Mouse (Mus musculus): ENCODE results near the gene Hap1. TPM values are rescaled to one million over a fixed set of nuclear protein-coding genes. Genes with fewer than 3 reads are reported as not detected.

Gene Hap1
- polyA plus RNA-seq, 2 experiments, result 0.06 to 0.23 TPM

GRCm38 (mm10) chr11:100393733-100394132 is 37.8 kb upstream of the Hap1 start:
- Histone ChIP-seq H3K4me3 (ENCODE audit: insufficient read depth in 1 of 2, low read depth in 2 of 2, low read length in 2 of 2) (no peak overlapping the region), H3K27me3 (ENCODE audit: control insufficient read depth, insufficient read depth, low read length) (peaks cover 17% of the 10 kb centered on the region), H3K27ac (no peak overlapping the region), H3K9ac (replicated peaks) (no peak overlapping the region), H3K36me3 (replicated peaks; ENCODE audit: control insufficient read depth, insufficient read depth, low read depth) (no peaks in the 10 kb centered on the region), H3K4me1 (replicated peaks; ENCODE audit: control insufficient read depth in 2 of 2, insufficient read depth in 2 of 2, low read length in 1 of 2) (peaks cover 0 to 21% of the 10 kb centered on the region in 2 experiments; a peak in 2 of 4 replicates), H3K9me3 (ENCODE audit: control insufficient read depth, low read length) (no peaks in the 10 kb centered on the region), H3K4me2 (ENCODE audit: low read depth) (no peak overlapping the region)
- ATAC-seq (ENCODE audit: insufficient read depth) (no peak), DNase-seq (ENCODE audit: low read depth in 3 of 3, low spot score in 3 of 3) (no peak)
- WGBS (ENCODE audit: insufficient replicate concordance), result 45% methylated on average over 7 of the region's 7 CpGs
- no peak for TF ChIP-seq EP300 (IDR thresholded peaks at IDR 0.05; ENCODE audit: low read depth)
- no peak for TF ChIP-seq CTCF (IDR thresholded peaks at IDR 0.05; ENCODE audit: low read depth)

- ATAC-seq (ENCODE audit: insufficient read depth), result no peak
- Histone ChIP-seq H3K27ac (no peak overlapping the region), H3K27me3 (ENCODE audit: control insufficient read depth, insufficient read depth, low read length) (peaks cover 17% of the 10 kb centered on the region), H3K4me2 (ENCODE audit: low read depth) (no peak overlapping the region), H3K4me1 (replicated peaks; ENCODE audit: control insufficient read depth in 2 of 2, insufficient read depth in 2 of 2, low read length in 1 of 2) (peaks cover 0 to 19% of the 10 kb centered on the region in 2 experiments; a peak in 2 of 4 replicates), H3K4me3 (ENCODE audit: insufficient read depth in 1 of 2, low read depth in 2 of 2, low read length in 2 of 2) (no peak overlapping the region), H3K9ac (replicated peaks) (no peak overlapping the region), H3K9me3 (ENCODE audit: control insufficient read depth, low read length) (no peaks in the 10 kb centered on the region), H3K36me3 (replicated peaks; ENCODE audit: control insufficient read depth, insufficient read depth, low read depth) (no peaks in the 10 kb centered on the region)
- TF ChIP-seq EP300 (IDR thresholded peaks at IDR 0.05; ENCODE audit: low read depth), result no peak
- no peak for TF ChIP-seq CTCF (IDR thresholded peaks at IDR 0.05; ENCODE audit: low read depth)
- 51% methylated on average over 5 of the region's 5 CpGs for WGBS (ENCODE audit: insufficient replicate concordance)
- no peak for DNase-seq (ENCODE audit: low read depth in 3 of 3, low spot score in 3 of 3)
Measured at GRCm38 (mm10) chr11:100392958-100393357, 37.0 kb upstream of the Hap1 start.

GRCm38 (mm10) chr11:100391884-100392345 is 36.0 kb upstream of the Hap1 start:
- no peak overlapping the region for H3K27ac ChIP-seq
- H3K27me3 ChIP-seq (ENCODE audit: control insufficient read depth, insufficient read depth, low read length), result peaks cover 16% of the 10 kb centered on the region
- no peak overlapping the region for H3K4me3 ChIP-seq (ENCODE audit: insufficient read depth in 1 of 2, low read depth in 2 of 2, low read length in 2 of 2)
- ATAC-seq (ENCODE audit: insufficient read depth), result no peak
- WGBS (ENCODE audit: insufficient replicate concordance), result 73% methylated on average over 7 of the region's 7 CpGs
- H3K36me3 ChIP-seq (replicated peaks; ENCODE audit: control insufficient read depth, insufficient read depth, low read depth), result no peaks in the 10 kb centered on the region
- DNase-seq (ENCODE audit: low read depth in 3 of 3, low spot score in 3 of 3), result no peak
- H3K4me2 ChIP-seq (ENCODE audit: low read depth), result no peak overlapping the region
- peaks cover 0 to 24% of the 10 kb centered on the region in 2 experiments; a peak in 2 of 4 replicates for H3K4me1 ChIP-seq (replicated peaks; ENCODE audit: control insufficient read depth in 2 of 2, insufficient read depth in 2 of 2, low read length in 1 of 2)
- TF ChIP-seq EP300 (IDR thresholded peaks at IDR 0.05; ENCODE audit: low read depth) (no peak), CTCF (IDR thresholded peaks at IDR 0.05; ENCODE audit: low read depth) (no peak)
- no peak overlapping the region for H3K9ac ChIP-seq (replicated peaks)
- no peaks in the 10 kb centered on the region for H3K9me3 ChIP-seq (ENCODE audit: control insufficient read depth, low read length)

GRCm38 (mm10) chr11:100391081-100391883 is 35.4 kb upstream of the Hap1 start:
- H3K4me1 ChIP-seq (replicated peaks; ENCODE audit: control insufficient read depth in 2 of 2, insufficient read depth in 2 of 2, low read length in 1 of 2), result peaks cover 0 to 24% of the 10 kb centered on the region in 2 experiments; a peak in 2 of 4 replicates
- H3K9ac ChIP-seq (replicated peaks), result no peak overlapping the region
- no peak overlapping the region for H3K4me2 ChIP-seq (ENCODE audit: low read depth)
- peaks cover 13% of the 10 kb centered on the region for H3K27me3 ChIP-seq (ENCODE audit: control insufficient read depth, insufficient read depth, low read length)
- H3K4me3 ChIP-seq (ENCODE audit: insufficient read depth in 1 of 2, low read depth in 2 of 2, low read length in 2 of 2), result no peak overlapping the region
- 62% methylated on average over 9 of the region's 9 CpGs for WGBS (ENCODE audit: insufficient replicate concordance)
- ATAC-seq (ENCODE audit: insufficient read depth) (peak; percentile 54; the same call in 1 of the 2 replicates), DNase-seq (ENCODE audit: low read depth in 3 of 3, low spot score in 3 of 3) (no peak)
- no peaks in the 10 kb centered on the region for H3K36me3 ChIP-seq (replicated peaks; ENCODE audit: control insufficient read depth, insufficient read depth, low read depth)
- no peak overlapping the region for H3K27ac ChIP-seq
- TF ChIP-seq CTCF (IDR thresholded peaks at IDR 0.05; ENCODE audit: low read depth) (no peak), EP300 (IDR thresholded peaks at IDR 0.05; ENCODE audit: low read depth) (no peak)
- H3K9me3 ChIP-seq (ENCODE audit: control insufficient read depth, low read length), result no peaks in the 10 kb centered on the region

- no peaks in the 10 kb centered on the region for H3K9me3 ChIP-seq (ENCODE audit: control insufficient read depth, low read length)
- H3K9ac ChIP-seq (replicated peaks), result no peak overlapping the region
- no peak overlapping the region for H3K4me2 ChIP-seq (ENCODE audit: low read depth)
- 33% methylated on average over 8 of the region's 8 CpGs for WGBS (ENCODE audit: insufficient replicate concordance)
- no peak overlapping the region for H3K4me3 ChIP-seq (ENCODE audit: insufficient read depth in 1 of 2, low read depth in 2 of 2, low read length in 2 of 2)
- TF ChIP-seq CTCF (IDR thresholded peaks at IDR 0.05; ENCODE audit: low read depth) (no peak), EP300 (IDR thresholded peaks at IDR 0.05; ENCODE audit: low read depth) (no peak)
- ATAC-seq (ENCODE audit: insufficient read depth) (peak; percentile 16; the same call in 1 of the 2 replicates), DNase-seq (ENCODE audit: low read depth in 3 of 3, low spot score in 3 of 3) (no peak)
- H3K27me3 ChIP-seq (ENCODE audit: control insufficient read depth, insufficient read depth, low read length), result peaks cover under 1% of the 10 kb centered on the region
- no peak overlapping the region for H3K27ac ChIP-seq
- peaks cover 0 to 18% of the 10 kb centered on the region in 2 experiments; a peak in 2 of 4 replicates for H3K4me1 ChIP-seq (replicated peaks; ENCODE audit: control insufficient read depth in 2 of 2, insufficient read depth in 2 of 2, low read length in 1 of 2)
- H3K36me3 ChIP-seq (replicated peaks; ENCODE audit: control insufficient read depth, insufficient read depth, low read depth), result no peaks in the 10 kb centered on the region
Measured at GRCm38 (mm10) chr11:100389931-100390445, 34.1 kb upstream of the Hap1 start.
